Mouse (Mus musculus) thymus, postnatal 4 days (tissue): ENCODE measurements at regions not wholly inside any gene's neighbourhood (a gene's known extent, or its start where the extent isn't known, plus 50 kb on each side); places are given as distances from the start of the nearest gene placed in this dataset.

Experiments used
- DNase-seq: peaks from one replicate; pipeline ENCODE4 v3.0.0; 2021

DNA sequence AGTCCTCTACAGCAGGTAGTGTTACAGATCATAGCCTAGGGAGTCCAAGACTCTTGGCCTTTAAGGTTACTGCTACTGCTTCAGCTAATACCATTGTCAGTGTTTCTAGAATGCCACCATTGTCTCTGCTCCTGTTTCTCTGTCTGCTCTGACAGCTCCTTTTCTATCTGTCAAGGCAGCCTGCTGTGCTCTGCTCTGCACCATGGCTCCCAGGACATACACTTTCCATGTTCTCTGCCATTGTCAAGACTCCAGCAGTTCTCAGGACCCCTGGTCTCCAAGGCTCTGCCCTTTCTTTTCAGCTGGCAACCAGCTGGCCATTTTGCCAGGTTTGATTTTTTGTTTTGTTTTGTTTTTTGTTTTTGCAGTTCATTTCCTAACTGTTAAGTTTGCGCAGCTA, 208.7 kb downstream of the Otol1 start:
- DNase-seq: no peak

DNA sequence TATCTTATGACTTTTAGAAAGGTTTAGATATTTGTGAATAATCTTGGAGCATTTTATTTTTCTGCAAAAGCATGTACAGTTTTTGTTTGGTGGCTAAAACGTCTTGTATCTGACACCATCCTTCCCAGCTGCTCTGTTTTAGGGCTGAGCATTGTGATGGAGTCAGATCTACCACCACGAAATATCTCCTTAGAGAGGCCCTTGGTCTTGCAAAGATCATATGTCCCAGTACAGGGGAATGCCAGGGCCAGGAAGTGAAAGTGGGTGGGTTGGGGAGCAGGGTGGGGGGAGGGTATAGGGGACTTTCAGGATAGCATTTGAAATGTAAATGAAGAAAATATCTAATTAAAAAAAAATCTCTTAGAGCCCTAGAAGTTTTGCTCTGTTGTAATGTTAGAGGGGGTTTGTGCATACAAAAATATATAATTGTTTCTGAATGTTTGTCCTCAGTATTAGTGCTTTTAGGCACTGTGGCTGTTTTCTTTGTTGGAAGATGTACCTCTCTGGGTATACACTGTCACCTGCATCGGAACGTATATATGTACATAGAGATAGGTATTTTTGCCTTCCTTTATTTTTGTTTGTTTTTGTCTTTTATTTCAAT, 211.4 kb downstream of the Otol1 start:
- DNase-seq: no peak

DNA sequence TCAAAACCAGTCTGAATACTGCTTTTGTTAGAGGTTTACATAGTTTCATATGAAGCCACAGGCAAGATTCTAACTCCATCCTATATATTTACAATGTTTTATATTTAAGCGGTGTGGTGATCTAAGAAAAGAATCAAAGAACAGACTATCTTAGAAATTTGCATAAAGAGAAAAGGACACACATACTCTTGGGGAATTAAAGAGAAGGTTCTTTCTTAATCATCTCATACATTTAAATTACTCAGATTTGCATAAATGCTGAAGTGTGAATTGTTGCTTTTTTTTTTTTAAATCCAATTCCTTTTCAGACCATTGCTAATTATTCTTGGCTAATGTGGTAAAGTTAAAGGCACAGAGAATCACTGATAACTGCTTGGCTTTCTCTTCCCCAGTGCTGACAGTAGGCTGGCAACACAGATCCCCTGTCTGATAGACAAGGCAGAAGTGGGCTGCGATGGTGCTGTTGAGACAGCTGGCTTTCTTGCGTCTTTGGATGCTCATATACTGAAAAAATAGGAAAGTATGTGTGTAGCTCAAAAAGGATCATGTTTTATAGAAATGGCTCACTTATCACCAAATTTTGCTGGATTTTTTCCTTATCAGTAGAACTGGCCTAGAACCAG, 216.1 kb downstream of the Otol1 start:
- no peak for DNase-seq

DNA sequence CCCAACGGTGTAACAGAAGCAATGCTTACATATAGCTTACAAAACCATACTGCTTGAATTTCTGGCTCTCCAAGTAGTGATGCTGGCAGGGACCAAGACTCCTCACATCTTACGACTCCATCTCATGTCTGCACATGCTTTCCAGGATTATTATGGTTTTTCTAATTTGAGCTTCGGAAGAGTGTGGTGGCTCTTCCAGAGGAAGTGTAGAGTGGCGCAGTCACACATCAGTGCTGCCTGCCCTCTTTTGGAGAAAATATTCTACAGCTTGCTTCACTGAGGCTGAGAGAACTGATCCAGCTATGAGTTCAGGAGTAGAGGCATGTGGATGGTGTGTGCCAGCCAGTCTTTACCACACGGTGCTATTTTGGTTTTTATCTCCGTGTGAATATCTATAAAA, 217.4 kb downstream of the Otol1 start:
- DNase-seq: no peak

DNA sequence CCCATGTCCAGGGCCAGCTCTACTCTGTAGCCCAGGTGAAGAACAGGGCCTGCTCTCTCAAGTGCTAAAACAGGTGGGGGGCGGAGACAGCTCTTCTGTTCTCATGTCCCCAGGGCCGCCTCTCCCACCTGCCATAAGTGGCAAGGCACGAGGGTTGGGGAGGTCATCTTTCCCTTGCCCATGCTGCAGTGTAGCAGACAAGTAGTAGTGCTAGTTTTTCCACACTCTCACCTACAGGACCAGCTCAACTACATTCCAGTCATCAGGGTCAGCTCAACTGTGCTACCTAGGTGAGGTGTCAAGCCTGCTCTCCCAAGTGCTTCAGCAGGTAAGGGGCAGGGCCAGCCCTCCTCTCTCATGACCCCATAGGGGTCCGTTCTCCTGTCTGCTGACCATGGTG, 219.8 kb downstream of the Otol1 start:
- no peak for DNase-seq

DNA sequence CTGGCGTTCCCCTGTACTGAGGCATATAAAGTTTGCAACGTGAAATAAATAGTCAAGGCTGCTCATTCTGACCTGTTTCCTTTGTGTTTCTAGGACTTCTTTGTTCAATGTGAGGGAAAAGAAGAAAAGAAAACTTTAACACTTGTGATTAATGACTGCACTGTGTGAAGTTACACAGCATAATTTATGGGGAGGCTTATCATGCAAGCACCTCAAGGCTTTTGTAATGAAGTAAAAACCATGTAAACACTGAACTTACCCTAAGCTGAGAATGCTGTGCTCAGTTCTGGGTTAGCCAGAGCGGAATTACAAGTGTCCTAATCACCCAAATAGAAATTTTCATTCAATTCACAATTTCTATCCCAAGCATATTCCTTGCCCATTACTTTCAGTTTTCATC, 241.2 kb downstream of the Otol1 start:
- DNase-seq: no peak

DNA sequence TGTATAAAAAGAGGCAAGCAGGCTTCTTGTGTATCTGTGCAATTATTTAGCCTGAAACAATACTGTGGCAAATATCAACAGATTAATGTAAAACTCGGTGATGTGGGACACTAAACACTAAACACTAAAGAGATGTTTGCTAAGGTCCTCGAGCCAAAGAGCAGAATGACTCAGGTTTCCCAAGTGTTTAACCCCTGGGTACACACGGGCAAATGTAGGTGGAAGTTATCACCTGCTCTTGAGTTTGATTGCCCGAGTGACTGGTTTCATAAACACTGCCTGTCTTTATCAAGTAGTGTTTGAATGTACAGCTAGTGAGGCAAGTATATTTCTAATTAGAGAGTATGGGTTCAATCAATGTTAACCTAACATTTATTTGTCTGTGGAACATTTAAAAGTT, 242.5 kb downstream of the Otol1 start:
- no peak for DNase-seq

DNA sequence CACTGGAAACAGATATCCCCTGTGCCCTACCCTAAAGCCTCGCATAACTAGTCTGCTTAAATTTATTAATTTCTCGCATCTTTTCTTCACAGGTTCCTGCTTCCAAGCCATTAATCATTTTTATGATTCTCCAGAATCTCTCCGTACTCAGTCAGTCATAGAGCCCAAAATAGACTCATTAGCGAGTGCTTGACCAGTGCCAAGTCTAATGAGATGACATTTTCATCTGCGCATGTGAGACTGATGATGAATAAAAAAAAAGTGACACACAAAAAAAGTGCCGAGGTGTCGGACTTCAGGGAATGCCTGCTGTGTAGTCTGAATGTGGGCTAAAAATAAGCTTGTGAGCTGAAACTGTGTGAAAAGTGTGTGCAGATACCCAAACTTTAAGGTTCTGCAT, 243.3 kb downstream of the Otol1 start:
- no peak for DNase-seq

DNA sequence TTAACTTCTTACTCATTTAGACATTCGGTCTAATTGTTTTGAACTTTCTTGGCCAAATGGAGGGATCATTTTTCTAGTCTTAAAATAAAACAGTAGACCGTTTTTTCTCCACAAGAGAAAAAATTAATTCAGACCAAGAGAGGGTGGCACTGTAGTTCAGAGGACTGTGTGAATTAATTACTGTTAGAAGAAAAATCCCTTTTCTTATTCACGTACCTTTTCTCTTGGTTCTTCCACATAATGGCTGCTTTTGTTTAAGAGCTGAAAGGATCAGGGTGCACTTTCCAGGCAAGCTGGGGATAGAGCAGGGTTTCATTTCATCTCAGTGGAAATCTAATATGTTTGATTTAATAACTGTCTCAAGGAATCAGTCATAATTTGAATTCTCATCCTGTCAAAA, 255.9 kb downstream of the Otol1 start:
- no peak for DNase-seq

DNA sequence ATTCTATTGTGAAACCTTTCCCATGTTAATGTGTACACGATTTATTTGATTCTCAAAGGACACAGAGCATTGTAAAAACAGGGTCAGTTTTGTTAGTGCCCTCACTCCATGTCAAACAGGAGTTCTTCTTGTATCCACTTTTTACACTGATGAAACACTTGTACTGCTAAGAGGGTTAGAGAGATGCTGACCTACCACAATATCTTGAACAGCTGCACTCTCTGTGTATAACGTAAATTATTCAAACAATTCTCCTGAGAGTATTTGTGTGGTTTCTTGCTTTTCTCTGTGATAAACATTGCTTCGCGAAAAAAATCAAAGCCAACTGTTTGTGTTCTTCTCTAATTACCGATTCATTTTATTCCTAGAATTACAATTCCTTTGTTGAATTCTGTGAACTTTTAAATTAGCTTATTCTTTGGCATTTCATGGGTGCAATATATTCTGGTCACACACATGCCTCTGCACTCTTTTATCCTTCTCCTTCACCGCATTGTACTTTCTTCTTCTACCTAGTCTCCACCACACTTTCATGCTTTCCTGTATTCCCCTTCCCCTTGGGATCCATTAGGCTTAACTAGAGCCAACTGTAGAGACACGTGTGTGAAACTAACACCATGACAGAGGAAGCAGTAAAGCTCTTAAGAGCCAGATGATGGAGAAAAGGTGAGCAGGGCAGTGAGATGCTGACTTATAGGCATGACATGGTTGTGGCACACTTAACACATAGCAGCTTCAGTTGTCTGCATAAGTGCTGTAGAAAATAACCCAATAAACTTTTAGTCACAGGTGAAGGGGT, 281.4 kb downstream of the Otol1 start:
- DNase-seq: no peak

DNA sequence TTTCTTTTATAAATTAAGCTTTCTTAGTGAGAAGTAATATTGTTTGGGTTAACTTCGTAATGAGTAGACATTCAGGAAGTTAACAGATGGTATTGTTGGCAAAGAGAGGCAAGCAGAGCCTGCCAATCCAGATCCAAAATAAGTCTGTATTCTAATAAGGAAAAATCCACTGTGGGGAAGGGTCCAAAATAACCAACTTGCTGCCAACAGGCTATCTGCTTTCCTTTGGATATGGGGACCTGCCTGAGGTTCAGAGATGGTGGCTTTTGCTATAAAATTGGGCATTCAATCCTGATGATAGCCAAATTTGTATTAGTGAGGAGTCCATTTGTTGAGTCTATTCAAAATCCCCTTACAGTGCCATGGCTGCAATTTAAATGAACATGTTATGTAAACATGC, 300.1 kb downstream of the Otol1 start:
- DNase-seq: no peak

DNA sequence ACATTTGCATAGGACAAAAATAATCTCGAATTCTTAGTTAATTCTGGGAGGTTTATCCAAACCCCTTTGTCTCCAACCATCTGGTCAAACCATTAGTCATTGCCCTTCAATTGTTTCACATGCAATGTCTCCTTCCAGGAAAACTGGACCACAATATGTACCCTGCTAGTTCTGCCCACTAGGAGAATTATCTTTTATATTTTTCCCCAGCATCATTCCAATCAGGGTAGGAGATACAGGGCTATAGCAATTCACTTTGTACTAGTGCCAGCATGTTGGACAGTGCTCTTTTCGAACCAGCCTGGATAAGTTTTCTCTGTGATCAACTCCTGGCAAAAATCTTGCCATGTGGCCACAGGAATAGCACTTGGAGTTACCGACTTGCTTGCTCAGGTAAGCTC, 300.6 kb downstream of the Otol1 start:
- DNase-seq: no peak

DNA sequence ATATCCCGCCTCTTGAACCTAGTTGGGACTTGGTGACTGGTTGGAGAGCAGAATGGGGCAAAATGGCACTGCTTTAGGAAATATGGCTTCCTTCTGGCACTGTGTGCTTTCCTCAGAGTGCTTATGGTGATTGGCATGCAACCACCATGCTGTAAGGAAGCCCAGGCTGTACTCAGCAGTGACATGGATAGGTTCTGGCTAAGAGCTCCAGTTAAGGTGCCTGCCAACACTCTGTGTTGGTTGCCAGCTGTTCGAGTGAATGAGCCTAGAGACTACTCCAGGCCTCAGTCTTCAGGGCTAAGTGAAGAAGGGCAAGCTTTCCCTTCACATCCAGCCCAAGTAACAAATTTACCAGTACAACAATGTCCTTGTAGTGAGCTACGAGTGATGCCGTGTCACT, 301.9 kb downstream of the Otol1 start:
- no peak for DNase-seq

DNA sequence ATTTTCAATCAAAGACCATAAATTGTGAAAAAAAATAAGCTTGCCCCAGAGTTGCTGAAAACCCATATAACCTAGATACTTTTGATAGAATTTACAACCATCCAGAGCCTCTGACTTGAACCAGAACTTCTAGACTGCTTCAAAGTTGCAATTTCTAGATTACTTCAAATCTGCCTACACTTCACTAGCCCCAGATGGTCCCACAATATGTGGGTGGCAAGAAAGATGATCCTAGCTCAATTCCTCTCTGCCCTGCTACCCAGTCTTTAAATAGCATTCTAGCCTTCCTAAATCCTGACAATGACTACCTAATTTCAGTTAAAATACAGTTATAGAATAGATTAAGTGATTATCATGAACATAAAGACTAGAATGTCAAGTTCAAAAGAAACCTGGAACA, 303.6 kb downstream of the Otol1 start:
- no peak for DNase-seq

DNA sequence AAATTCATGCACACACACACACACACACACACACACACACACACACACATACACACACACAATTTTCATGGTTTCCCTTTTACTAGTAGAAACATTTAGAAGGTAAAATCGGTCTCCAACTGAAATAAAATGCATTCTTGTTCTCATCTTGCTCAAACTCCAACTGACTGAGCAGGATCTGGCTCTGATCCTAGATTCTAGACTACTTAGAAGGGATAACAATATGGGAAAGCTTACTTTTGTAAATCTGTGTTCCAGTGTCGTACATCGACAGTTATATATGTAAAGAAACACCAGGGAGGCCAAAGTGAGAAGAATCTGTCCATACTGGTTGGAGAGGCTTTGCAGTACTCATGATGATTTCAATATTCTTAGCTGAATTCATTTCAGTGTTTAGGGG, 304.6 kb downstream of the Otol1 start:
- DNase-seq: no peak

DNA sequence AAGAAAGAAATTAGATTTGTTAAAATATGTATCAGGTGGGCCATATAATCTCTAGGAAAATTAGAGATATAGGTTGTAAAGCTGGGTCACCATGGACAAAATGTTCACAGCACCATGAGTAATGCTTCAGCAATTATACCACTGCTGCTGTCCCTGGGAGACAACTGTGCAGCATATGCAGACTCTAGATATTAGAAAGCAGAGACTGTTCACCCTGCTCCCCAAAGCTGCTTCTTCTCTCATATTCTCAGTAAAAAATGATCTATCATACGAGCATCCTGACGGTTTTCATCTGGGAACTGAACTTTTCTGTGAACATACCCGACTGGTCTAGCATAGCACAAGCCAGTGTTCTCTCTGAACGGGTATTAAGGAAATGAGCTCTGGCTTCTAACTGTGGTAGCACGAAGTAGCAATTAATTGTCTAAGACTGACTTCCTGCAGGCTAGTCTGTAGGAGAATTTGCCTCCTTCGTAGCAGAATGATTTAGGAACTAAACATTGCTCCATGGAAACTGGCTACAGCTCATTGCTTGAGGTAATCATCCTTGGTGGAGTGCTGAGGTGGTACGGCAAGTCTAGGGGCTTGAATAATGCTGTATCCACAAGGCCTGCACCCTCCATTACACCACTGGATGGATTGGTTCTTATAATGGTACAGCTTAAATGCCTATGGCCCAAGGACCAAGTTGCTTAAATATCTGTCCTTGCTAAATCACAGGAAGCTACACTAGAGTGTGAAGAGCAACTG, 305.9 kb downstream of the Otol1 start:
- no peak for DNase-seq

DNA sequence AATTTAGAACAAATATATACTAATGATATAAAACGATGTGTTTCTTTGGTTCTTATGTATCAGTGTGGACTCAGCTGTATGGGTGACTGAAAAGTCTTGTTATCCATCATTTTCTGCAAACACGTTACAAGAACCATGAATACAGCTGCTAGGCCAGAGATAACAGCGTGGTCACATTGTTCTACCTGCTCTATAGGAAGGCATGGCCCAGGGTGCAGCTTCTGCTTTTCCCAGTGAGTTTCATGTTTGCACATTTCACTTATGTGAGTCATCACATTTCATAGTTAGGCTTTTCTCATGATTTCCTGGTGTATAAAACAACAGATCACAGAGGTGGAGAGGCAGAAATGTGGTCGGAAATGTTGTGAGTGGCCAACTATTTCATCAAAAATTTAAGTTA, 306.8 kb downstream of the Otol1 start:
- no peak for DNase-seq

DNA sequence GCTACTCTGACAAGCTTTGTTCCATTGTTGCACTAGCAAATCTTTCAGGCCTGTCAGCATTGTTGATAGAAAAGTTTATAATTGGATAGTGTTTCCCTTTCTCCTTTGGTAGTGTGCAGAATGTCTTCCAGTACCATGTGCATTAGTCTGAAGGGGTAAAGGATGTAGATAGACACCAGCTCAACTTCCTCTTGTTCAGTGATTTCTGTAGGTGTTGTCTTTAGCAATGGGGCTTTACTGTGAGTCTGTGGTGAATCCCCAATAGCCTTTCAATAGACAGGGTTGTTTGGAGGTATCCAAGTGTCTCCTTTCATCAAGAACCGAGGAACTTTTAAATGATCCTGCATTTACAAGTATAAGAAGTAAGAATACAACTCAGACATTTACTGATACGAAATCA, 311.0 kb downstream of the Otol1 start:
- DNase-seq: no peak

DNA sequence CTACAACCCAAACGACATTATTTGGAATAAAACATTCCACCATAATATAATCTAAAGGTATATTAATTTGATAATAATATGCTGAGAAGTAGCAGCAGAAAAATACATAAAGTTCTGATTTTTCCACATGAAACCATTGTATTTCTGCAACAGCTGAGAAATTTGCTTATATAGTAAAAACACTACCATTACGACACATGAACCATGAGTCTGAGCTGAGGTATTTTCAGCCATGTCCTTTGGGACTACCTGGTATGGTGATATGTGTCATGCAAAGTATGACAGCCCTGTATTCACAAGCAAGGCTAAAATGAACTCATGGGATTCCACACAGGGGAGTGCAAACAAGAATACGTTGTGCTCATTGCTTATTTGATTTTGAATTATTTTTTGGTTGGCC, 311.7 kb downstream of the Otol1 start:
- no peak for DNase-seq

DNA sequence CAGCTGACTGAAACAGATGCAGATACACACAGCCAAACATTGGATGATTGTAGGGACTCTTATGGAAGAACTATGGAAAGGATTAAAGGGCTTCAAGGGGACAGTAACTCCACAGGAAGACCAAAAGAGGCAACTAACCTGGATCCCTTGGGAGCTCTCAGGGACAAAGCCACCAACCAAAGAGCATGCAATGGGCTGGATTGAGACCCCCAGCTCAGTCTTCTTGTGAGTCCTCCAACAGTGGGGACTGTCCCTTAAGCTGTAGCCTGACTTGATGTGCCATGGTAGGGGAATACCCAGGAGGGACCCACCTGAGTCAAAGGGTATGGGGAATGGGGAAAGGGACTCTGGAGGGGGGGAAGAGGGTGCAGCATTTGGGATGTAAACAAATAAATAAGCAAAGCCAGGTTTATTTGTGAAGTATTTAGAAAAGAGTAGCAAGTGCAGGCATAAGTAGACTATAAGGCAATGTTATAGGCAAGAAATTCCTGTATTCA, 313.8 kb downstream of the Otol1 start:
- DNase-seq: no peak

DNA sequence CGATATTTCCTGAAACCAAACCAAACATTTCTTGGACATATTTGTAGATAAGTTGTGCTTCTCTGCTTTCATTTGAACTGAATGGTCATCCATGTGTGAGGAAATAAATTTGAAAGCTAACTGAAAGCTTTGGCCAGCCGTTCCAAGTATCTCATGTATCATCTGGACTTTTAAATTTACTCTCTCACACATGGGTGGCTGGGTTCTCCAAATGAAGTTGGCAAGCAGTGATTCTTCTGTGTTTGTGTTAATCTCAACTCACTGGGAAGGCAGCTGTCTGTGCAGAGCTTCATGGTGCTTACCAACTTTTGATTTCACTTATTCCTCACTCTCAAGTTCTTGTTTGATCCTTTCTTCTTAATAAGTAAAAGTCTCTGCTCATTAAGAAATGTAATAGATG, 317.3 kb downstream of the Otol1 start:
- DNase-seq: no peak
